Mouse (Mus musculus): ENCODE data around the gene Olah. TPM values are rescaled to one million over a fixed set of nuclear protein-coding genes. Genes with fewer than 3 reads are reported as not detected.
A peak's percentile ranks its signal among the peaks of the same experiment; 100 is the strongest.
"Not testable (repeated sequence)": the region's sequence is repeated elsewhere in the genome, so short reads cannot be mapped to it uniquely, and the experiment has no call there.

Gene Olah
- under 1 TPM; 0.26 to 0.45 TPM for total RNA-seq (2021)
- not detected in 2 replicates for polyA plus RNA-seq (2012; rRNA removed)
- long read RNA-seq, partial matches to known transcripts, result 0 of 1 reads
- long read RNA-seq, other reads (novel, unspliced or antisense), result 1 of 1 reads

GRCm38 (mm10) chr2:3397110-3397509 is at the start of gene Olah:
TSS of gene Olah (minus strand) at chr2:3397210.
- DNase-seq, result not testable (repeated sequence)

DNA sequence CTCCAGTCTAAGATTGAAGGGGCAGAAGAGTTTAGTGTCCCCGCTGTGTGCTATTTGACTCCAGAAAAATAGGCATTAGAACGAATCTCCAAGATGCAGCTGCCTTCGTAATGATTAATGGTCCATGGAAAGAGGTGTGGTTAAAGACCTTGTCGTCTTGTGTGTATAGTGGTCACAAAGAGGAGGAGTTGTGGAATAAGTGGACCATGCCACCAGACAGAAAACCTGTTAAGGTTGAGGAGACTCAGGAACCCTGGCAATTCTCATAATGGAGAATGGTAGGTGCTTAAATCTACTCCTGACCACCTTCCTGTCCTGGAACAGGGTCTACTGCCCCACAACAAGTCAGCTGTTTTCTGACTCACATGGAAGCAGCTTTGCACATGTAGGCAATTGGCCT is 49.0 kb upstream of the Olah start:
- DNase-seq, result no peak

- DNase-seq, result no peak
Measured at GRCm38 (mm10) chr2:3444206-3444605, 47.2 kb upstream of the Olah start.

GRCm38 (mm10) chr2:3437956-3438355 is 40.9 kb upstream of the Olah start:
- no peak for DNase-seq

GRCm38 (mm10) chr2:3435369-3436061 is 38.5 kb upstream of the Olah start:
- no peak for DNase-seq

GRCm38 (mm10) chr2:3430956-3431355 is 33.9 kb upstream of the Olah start:
- no peak for DNase-seq

DNA sequence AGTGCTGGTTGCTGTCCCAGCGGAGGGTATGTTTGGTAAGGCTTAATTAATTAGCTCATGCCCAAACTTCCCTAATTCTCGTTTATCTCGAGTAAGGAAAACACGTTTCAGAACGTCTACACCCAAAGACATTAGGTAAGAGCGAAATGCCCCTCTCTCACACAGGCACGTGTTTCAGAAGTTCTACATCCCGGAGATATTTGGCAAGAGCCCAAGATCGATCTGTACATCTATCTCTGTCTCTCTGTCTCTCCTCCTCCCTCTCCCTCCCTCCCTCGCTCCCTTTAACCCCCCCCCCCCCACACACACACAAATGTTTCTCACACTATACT is 27.5 kb upstream of the Olah start:
- DNase-seq, result no peak

DNA sequence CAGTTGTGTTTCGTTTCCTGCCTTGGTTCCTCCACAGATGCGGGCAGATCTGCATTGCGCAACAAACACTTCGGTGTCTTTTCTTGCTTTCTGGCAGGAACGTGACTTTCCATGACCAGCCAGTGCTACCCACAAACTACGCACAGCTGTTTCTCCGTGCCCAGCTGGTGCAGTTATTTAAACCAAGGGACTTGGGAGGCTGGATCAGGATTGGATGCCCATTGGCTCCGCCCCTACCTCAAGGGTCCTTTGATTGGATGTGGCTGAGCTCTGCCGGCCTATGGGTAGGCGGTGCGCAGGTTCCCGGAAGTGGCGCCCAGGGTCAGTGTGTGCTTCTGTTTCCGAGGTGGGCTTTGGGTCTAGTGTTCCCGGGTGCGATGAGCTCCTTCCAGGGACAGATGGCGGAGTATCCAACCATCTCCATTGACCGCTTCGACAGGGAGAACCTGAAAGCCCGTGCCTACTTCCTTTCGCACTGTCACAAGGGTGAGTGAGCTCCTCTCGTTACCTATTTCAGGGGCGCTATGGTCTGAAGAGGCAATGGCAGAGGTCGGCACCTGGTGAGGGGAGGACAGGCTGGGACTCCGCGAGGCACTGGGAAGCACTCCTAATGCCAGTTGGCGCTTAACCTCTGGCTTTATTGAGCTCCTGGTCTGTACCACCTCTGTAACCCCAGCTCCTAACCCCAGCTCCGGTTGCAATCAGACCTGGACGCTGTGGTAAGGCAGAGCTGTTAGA is 27.0 kb upstream of the Olah start, which contains the start of gene Dclre1c:
Gene Dclre1c (plus strand): TSS at position 291 of the 738 bp plus-strand sequence.
- peak; percentile 94 for DNase-seq

- DNase-seq, result no peak
Measured at GRCm38 (mm10) chr2:3422548-3422947, 25.5 kb upstream of the Olah start, which contains the start of gene Meig1. TSS of gene Meig1 (minus strand) at chr2:3422648.

DNA sequence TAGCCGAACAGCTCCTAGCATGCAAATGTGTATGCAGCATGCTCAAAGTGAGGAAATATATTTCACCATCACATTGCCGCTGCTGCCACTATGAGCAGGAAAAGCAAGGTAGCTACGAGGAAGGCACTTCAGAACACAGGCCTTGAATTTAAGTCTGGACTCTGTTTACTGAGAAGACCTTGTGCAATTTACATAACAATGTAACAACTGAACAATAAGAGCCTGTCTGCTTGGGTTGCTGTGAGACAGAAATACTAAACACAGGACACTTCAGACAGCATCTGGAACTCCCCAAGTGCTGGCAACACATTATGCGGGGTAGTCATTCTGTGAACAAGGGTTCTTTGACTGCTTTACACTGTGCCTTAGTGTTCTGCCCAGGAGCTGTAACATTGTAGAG is 23.1 kb upstream of the Olah start:
- DNase-seq, result no peak

- peak; percentile 99 for DNase-seq
Measured at GRCm38 (mm10) chr2:3418883-3419431, 21.9 kb upstream of the Olah start.

- DNase-seq, result no peak
Measured at GRCm38 (mm10) chr2:3415676-3416075, 18.7 kb upstream of the Olah start.

- DNase-seq, result peak; percentile 61
Measured at GRCm38 (mm10) chr2:3414241-3414640, 17.2 kb upstream of the Olah start.

DNA sequence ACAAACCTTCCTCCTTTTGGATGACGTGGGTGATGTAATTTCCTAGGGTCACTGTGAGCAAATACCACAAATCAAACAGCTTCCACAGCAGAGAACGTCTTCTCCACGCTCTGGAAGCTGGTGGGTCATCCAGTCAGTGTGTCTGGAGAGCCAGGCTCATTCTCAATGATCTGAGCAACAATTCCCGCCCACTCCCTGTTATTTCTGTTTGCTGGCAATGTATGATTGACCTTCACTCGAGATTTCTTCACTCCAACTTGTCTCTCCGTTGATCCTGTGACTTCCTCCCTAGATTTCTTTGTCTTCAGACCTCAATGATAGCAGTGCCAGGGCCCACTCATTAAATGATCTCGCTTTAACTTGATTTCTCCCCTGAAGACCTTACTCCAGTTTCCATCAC is 10.7 kb upstream of the Olah start:
- DNase-seq, result no peak

GRCm38 (mm10) chr2:3405981-3406380 is 9.0 kb upstream of the Olah start:
- no peak for DNase-seq

DNA sequence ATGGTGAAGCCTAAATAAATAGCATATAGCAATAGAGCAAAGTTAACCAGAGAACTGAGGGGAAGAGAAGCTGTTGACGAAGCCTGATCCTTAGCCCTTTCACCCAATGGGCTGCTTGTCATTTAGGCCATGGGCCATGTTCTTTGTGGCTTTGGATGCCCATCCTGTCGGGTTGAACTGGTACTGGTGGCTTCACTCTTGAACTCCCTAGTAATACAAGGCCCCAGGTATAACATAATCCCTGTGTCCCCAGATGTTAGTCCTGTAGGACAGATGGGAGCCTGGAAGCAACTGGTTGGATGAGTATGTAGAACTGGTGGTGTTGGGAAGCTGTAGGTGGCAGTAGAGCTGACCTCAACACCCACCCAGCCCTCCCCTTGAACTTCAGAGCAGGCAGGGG is 5.1 kb downstream of the Olah start:
- no peak for DNase-seq

- no peak for DNase-seq
Measured at GRCm38 (mm10) chr2:3387105-3387860, 9.7 kb downstream of the Olah start.

DNA sequence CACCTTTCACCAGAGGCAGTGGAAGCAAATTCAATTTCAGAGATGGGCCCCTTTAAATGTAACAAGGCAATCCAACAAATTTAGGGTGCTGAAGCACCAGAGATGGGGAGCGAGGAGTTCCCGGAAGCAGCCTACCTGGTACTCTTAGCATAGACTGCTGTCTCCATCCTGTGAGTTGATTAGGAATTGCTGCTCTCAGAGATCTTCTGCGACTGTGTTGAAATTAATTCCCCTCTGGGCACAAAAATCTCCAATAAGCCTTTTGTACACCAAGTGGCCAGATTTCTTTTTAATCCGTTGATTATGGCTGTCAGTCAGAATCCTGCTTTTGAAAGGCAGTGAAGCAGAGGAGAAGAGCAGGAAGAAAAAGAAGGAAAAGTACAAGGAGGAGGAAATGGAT is 31.9 kb downstream of the Olah start:
- DNase-seq, result no peak

DNA sequence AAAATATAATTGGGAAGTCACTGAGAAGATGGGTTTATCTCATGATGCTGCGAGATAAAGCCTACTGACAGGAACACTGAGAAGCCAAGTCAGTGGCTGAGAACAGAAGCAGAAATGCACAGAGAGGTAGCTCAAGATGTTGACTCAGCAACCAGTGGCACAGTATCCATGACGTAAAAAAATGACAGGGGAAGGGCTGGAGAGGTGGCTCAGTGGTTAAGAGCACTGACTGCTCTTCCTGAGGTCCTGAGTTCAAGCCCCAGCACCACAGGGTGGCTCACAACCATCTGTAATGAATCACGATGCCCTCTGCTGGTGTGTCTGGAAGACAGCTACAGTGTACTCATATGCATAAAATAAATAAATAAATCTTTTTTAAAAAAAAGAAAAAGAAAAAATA is 35.9 kb downstream of the Olah start:
- DNase-seq, result no peak

DNA sequence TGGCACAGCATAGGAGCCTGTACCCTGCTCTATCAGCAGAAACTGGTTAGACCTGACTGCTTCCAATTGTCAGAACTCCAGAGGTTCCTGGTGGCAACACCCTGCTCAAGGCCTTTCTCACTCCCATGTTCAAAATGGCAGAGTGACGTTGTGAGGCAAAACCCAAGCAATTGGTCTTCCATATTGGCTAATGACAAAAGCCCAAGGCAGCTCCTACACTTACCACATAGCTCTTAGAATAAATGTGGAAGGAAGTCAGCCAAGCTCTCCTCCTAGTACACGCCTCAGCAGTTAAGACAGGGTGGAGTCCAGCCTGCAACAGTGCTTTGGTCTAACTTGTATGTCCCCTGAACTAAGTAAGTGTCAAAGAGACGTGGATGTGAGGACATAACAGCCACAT is 39.1 kb downstream of the Olah start:
- no peak for DNase-seq

GRCm38 (mm10) chr2:3356311-3356710 is 40.7 kb downstream of the Olah start:
- DNase-seq, result no peak

- no peak for DNase-seq
Measured at GRCm38 (mm10) chr2:3355793-3356192, 41.2 kb downstream of the Olah start.
